Mouse (Mus musculus) kidney, embryonic 16.5 days (tissue): ENCODE results near the gene Gm8906. TPM values are rescaled to one million over a fixed set of nuclear protein-coding genes. Genes with fewer than 3 reads are reported as not detected.
"Not testable (repeated sequence)": the region's sequence is repeated elsewhere in the genome, so short reads cannot be mapped to it uniquely, and the experiment has no call there.

ENCODE experiments used
- ATAC-seq: fragments of 200-750 bp; cut with Nextera tagmentation; 2 replicates; pipeline ENCODE4 v1.8.0; 2017; ENCODE audit warnings: moderate TSS enrichment; ENCODE audit not compliant: low FRiP score, low TSS enrichment
- H3K27ac ChIP-seq: fragments of 300-500 bp; sonication (generic); 2 replicates; pipeline ENCODE4 v1.5.1; 2014; ENCODE audit warnings: low read length
- H3K27me3 ChIP-seq: fragments of 300-500 bp; sonication (generic); 2 replicates; pipeline ENCODE4 v1.6.1; 2014; ENCODE audit warnings: low read length, control low read depth, mixed read lengths; ENCODE audit not compliant: insufficient read depth
- H3K36me3 ChIP-seq: fragments of 300-500 bp; sonication (generic); 2 replicates; pipeline ENCODE4 v1.6.1; 2014; ENCODE audit warnings: low read length, control low read depth, mixed read lengths; ENCODE audit not compliant: insufficient read depth
- H3K4me1 ChIP-seq: fragments of 300-500 bp; sonication (generic); 2 replicates; pipeline ENCODE4 v1.6.1; 2014; ENCODE audit warnings: low read length, control low read depth, mixed read lengths; ENCODE audit not compliant: insufficient read depth
- H3K4me2 ChIP-seq: fragments of 300-500 bp; sonication (generic); replicated peaks from 2 replicates; pipeline ENCODE4 v1.6.1; 2014; ENCODE audit warnings: low read depth, low read length
- H3K4me3 ChIP-seq: fragments of 300-500 bp; sonication (generic); 2 replicates; pipeline ENCODE4 v1.5.1; 2014; ENCODE audit warnings: mild to moderate bottlenecking, low read length
- H3K9ac ChIP-seq: fragments of 300-500 bp; sonication (generic); replicated peaks from 2 replicates; pipeline ENCODE4 v1.6.1; 2014; ENCODE audit warnings: low read length
- H3K9me3 ChIP-seq: fragments of 300-500 bp; sonication (generic); 2 replicates; pipeline ENCODE4 v1.6.1; 2016; ENCODE audit warnings: low read length, control low read depth
- WGBS: fragments of 180-500 bp; shearing (Covaris S2); extraction: QIAGEN DNeasy Blood & Tissue Kit; methylation state at CpG from one replicate; pipeline ENCODE4 v1.1.7; 2014; 5-methylcytosine and 5-hydroxymethylcytosine counted together
- polyA plus RNA-seq: library from polyadenylated mRNA; unstranded; fragments of >200 nt; fragmentation: Nextera tagmentation; extraction: Ambion mirVana; gene quantifications from 2 replicates; pipeline ENCODE4 v1.2.1, GENCODE M21; 2015

Gene Gm8906
- not detected in 2 replicates for polyA plus RNA-seq

- not testable (repeated sequence) for H3K27me3 ChIP-seq, H3K4me1 ChIP-seq, H3K9ac ChIP-seq, H3K36me3 ChIP-seq, H3K27ac ChIP-seq, ATAC-seq, H3K4me3 ChIP-seq, H3K9me3 ChIP-seq, H3K4me2 ChIP-seq
- WGBS = 61% methylated on average over 2 of the region's 3 CpGs
These were observed at the start of gene Gm8906 for GRCm38 (mm10) chr5:11502385-11502784. Gene Gm8906 (plus strand): TSS chr5:11502685.

Other genes with a start within 250 kb of the Gm8906 start
- not detected in 2 replicates for gene Gm8890, start 246.7 kb upstream of the Gm8906 start, polyA plus RNA-seq
- gene Speer1, start 161.2 kb upstream of the Gm8906 start, polyA plus RNA-seq = not detected in 2 replicates
- gene Gm8897, start 86.3 kb upstream of the Gm8906 start, polyA plus RNA-seq = not detected in 2 replicates
- gene Gm6460, start 92.2 kb downstream of the Gm8906 start, polyA plus RNA-seq = not detected in 2 replicates
- not detected in 2 replicates for gene Gm8922, start 179.3 kb downstream of the Gm8906 start, polyA plus RNA-seq